Mouse (Mus musculus) testis, postnatal 14 days (tissue): Measurements from ENCODE around the gene Six4.
"Not testable (repeated sequence)": the region's sequence is repeated elsewhere in the genome, so short reads cannot be mapped to it uniquely, and the experiment has no call there.

Experiments
- DNase-seq: peaks from one replicate; pipeline ENCODE4 v3.0.0; 2021; ENCODE audit warnings: low spot score

Six4 gene

GRCm38 (mm10) chr12:73087086-73087485 lies 26.2 kb downstream of the Six4 start:
- DNase-seq: no peak

DNA sequence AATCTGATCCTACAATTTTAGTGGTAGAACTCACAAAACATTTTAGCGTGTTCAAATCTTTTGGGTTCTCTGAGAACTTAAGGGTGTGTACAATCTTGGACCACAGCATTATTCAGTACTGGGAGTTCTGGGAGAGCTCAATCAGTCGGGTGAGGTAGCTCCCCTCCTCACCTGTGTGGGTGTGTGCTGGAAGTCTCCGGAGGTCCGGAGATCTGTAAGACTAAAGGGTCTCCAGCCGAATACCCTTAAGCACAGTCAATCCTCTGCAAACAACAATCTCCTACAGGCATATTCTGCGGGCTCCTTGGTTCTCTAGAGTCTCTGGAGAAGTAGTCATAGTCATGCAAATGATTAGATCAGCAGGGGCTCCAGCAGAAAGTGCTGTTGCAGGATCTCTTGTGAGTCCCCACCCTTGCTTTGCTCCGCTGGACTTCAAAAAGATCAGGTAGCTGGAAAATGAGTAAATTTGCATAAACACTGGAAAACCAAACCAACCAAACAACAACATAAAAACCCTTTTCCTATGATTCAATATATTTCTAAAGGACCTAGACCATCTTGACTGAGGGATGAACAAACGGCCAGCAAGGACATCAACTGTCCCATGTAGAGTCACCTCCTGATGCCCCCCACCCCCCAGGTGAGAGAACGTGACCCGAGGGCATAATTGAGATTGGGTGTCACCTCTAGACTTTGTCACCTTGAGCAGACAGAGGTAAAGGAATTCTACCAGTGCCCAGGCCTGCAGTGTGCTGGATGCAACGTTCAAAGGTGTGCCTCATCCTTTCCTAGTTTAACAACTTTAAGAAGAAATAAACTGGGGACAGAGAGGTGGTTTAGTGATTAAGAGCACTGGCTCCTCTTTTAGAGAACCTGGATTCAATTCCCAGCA lies 27.3 kb downstream of the Six4 start:
- DNase-seq: no peak

- no peak for DNase-seq
Measured at GRCm38 (mm10) chr12:73083773-73084172, 29.5 kb downstream of the Six4 start.

- DNase-seq: not testable (repeated sequence)
Measured at GRCm38 (mm10) chr12:73081828-73082227, 31.4 kb downstream of the Six4 start.

- DNase-seq: no peak
Measured at GRCm38 (mm10) chr12:73060805-73061410, 52.3 kb downstream of the Six4 start.

DNA sequence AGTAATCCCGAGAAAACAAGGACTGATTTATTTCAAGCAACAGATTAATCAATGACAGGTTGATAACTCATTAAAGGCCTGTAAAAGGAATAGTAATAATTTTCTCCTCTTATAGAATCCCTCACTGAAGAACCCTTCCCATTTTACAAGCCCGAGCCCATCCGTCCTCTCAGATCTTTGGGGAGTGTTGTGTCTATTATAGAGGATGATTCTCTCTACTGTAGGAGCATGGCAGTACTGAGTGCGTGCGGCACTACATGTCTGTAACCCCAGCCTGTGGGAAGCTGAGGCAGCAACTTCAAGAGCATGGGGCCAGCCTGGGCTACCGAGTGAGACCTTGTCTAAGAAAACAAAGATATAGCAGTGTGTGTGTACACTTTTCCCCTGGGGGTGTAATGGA lies 55.8 kb downstream of the Six4 start:
- DNase-seq: no peak

DNA sequence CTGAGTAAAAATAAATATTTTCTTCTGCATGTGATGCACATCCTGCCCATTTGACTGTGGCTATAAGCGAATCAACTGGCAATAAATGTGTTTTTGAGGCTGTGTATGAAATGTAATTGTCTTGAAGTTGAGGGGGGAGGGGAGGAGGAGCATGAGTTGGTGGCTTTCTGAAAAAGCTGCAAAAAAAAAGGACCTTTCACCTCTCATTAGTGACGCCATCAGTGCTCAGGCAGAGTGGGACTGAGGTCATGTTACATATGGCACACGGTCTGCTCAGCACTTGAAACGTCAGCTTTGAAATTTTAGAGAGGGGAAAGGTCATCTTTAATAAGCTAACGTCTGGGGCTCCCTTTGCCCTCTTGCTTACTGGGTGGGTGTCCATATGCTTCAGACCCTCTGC lies 57.8 kb downstream of the Six4 start:
- DNase-seq: no peak

DNA sequence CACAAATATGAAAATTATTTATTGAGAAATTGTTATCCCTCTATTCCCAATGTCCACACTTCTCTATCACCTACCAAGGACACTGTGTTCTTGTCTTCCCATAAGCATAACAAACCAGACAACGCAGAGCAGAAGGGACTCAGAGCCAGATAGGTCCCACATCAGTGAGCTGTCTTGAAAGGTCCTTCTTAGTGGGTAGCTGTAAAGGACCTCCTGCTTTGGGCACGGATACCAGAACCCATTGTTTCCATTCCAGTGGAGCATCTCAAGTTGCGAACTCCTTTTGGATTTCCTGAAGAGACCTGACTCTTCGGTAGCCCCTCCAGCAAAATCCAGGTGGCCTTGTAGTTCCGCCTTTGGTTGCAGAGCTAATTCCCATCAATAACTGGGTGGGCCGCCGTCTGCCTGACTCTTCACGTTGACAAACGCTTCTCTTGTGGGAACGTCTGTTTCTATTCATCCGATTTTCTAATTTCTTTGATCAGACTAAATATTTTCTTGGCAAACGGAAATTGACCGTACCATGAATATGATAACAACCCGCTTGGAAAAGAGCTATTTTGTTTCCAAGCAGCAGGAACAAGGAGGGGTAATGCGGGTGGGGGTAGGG lies 58.6 kb downstream of the Six4 start:
- DNase-seq: no peak

DNA sequence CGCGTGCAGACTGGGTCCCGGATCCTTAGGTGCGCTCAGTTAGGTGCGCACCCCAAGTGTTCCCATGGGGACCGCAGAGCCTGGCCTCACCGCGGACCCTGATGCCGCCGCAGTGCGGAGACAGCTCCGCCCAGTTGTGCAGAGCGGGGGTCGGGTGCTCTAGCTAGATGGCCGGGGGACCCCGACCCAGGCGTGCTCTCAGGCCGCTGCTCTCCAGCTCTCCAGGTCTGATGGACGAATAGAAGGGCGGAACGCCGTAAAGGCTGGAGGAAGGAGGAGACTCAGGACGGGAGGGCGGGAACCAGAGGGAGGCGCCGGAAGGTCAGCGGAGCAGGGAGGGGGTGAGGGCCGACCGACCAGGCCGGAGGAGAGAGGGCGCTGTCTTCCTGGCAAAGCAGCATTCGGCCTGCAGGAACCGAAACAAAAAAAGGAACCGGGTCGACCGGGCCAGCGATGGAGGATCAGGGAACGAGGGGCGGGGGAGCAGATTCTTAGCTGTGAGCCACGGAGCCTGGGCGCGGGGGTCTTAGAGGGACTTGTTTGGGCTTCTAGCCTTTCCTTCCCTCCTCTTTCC lies 59.5 kb downstream of the Six4 start, which contains the start of gene Six1:
Six1 (minus strand) TSS at position 220 of the 574 bp plus-strand sequence.
- DNase-seq: peak; percentile 63

DNA sequence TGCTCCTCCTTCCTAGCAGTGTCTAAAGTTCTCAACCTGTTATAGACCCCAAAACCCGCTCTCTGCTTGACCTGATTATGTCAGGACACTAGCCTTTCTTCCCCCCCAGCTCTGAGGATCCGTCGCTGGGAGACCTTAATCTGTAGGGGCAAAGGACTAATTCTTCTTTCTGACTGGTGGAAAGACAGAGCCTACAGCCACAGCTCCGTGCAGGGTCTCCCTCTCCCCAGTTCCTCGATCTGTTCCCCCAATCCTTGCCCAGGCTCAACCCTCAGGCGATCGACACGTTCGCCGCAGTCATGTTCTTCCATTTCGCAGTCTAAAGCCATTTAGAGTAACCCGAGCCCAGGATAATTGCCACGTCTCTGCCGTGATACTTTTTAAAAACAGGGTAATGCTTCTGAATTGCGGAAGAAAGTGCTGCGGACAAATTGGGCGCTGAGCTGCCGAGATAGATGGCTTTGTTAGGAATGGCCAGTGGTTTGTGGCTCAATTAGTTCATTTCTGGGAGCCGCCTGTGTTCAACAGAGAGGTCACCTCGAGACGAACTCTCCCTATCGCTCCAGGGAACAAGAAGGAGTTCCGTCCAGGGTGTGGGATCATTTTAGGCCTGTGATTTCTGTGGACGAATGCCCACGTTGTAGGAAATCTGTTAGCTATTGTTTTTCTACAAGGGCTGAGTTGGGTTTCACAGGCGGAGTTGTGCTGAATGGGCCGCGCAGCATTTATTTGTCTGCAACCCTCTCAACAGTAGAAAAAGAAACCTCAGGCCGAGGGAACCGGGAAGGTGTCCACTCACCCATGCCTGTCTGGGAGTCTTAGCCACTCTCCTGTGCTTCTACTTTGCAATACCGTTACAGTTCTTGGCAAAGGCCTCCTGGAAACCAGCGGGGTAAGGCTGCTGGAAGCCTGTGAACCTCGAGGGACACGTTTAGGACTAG lies 60.3 kb downstream of the Six4 start:
- DNase-seq: no peak

- DNase-seq: no peak
Measured at GRCm38 (mm10) chr12:73052036-73052650, 61.1 kb downstream of the Six4 start.

DNA sequence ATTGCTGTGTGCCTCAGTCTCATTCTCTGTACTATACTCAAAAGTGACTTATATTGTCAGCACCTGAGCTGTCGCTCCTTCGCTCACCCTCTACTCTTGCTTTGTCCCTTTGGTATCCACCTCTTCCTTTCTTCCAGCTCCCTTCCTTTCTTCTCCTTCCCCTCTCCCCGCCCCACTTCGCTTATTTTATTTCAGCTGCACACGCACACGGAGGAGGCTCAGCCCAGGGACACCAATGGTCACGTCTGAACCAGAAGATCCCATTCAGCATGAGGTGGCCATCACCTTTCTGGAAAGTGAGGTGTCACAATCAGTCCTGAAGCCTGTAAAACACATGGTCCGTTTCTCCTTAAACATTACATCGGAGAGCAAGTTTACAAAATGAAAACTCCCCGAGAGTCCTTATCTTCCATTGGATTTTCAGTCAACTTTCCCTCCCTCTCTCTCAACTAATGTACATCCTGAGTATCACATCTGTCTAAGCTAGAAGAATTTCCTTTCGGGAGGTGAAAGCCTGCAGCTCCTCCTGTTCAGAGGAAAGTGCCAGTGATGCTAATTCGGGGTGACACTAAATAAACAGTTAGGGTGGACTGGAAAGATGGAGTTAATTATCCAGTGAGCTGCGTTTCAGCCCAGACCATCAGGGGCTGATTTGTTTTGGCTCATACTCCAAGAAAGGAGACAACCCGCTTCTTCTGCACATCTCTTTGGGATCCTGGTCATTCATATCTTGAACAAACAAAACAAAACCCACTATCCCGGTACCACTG lies 62.3 kb downstream of the Six4 start:
- no peak for DNase-seq

GRCm38 (mm10) chr12:73050305-73050704 lies 63.0 kb downstream of the Six4 start:
- no peak for DNase-seq
